Mouse (Mus musculus) intestine, embryonic 14.5 days (tissue): ENCODE data around the gene Fam240b. TPM values are rescaled to one million over a fixed set of nuclear protein-coding genes. Genes with fewer than 3 reads are reported as not detected.
A peak's percentile ranks its signal among the peaks of the same experiment; 100 is the strongest.

ENCODE experiments used
- ATAC-seq: fragments of 200-750 bp; cut with Nextera tagmentation; replicated peaks from 2 replicates; pipeline ENCODE4 v1.8.0; 2017; ENCODE audit warnings: low read depth, moderate number of reproducible peaks, moderate TSS enrichment, moderate library complexity; ENCODE audit not compliant: low FRiP score, low TSS enrichment
- DNase-seq: peaks from one replicate; pipeline ENCODE4 v3.0.0-alpha.2; 2018; ENCODE audit warnings: low spot score
- H3K27ac ChIP-seq: fragments of 300-500 bp; sonication (generic); 2 replicates; pipeline ENCODE4 v1.5.1; 2014; ENCODE audit warnings: low read depth, mild to moderate bottlenecking, control low read depth
- H3K27me3 ChIP-seq: fragments of 300-500 bp; sonication (generic); replicated peaks from 2 replicates; pipeline ENCODE4 v1.6.1; 2014; ENCODE audit warnings: low read length, control low read depth; ENCODE audit not compliant: control insufficient read depth, insufficient read depth
- H3K36me3 ChIP-seq: fragments of 300-500 bp; sonication (generic); 2 replicates; pipeline ENCODE4 v1.6.1; 2014; ENCODE audit warnings: low read length, control low read depth; ENCODE audit not compliant: control insufficient read depth, insufficient read depth
- H3K4me1 ChIP-seq: fragments of 300-500 bp; sonication (generic); replicated peaks from 2 replicates; pipeline ENCODE4 v1.6.1; 2014; ENCODE audit warnings: low read length, control low read depth, mixed read lengths; ENCODE audit not compliant: control insufficient read depth, insufficient read depth
- H3K4me2 ChIP-seq: fragments of 300-500 bp; sonication (generic); 2 replicates; pipeline ENCODE4 v1.6.1; 2014; ENCODE audit warnings: low read length
- H3K4me3 ChIP-seq: fragments of 300-500 bp; sonication (generic); 2 replicates; pipeline ENCODE4 v1.5.1; 2014; ENCODE audit warnings: low read depth, low read length, control low read depth, mixed read lengths
- H3K9ac ChIP-seq: fragments of 300-500 bp; sonication (generic); 2 replicates; pipeline ENCODE4 v1.6.1; 2014; ENCODE audit warnings: mild to moderate bottlenecking, low read length
- H3K9me3 ChIP-seq: fragments of 300-500 bp; sonication (generic); 2 replicates; pipeline ENCODE4 v1.6.1; 2016; ENCODE audit warnings: low read length, control low read depth; ENCODE audit not compliant: control insufficient read depth
- WGBS: fragments of 180-500 bp; shearing (Covaris S2); extraction: QIAGEN DNeasy Blood & Tissue Kit; methylation state at CpG from one replicate; pipeline ENCODE4 v1.1.7; 2014; 5-methylcytosine and 5-hydroxymethylcytosine counted together
- polyA plus RNA-seq: library from polyadenylated mRNA; unstranded; fragments of >200 nt; fragmentation: Nextera tagmentation; extraction: Ambion mirVana; gene quantifications from 2 replicates; pipeline ENCODE4 v1.2.1, GENCODE M21; 2014

Gene Fam240b
- not detected in 2 replicates for polyA plus RNA-seq

DNA sequence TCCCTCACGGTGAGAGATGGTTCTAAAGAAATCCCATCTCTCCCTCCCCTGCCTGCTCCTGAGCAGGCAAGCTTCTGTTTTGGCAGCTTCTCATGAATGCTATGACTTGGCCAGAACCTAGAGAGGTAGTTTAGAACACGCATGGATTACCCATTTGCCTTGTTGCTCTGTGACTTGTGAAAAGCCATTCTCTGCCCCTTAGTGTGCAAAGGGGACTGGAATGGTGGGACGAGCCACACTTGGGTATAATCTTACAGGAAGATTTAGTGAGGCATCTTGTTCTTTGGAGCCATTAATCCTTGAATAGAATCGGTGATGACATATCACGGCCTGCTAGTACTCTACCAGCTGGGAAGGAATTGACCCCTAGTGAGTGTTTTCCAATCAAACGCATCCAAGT is at the start of gene Fam240b:
Gene Fam240b, minus strand, starts transcription at position 101 of the 400 bp plus-strand sequence.
- no peak for DNase-seq
- H3K27ac ChIP-seq: no peak within 1 kb of the TSS
- 80% methylated on average over 6 of the region's 6 CpGs for WGBS

DNA sequence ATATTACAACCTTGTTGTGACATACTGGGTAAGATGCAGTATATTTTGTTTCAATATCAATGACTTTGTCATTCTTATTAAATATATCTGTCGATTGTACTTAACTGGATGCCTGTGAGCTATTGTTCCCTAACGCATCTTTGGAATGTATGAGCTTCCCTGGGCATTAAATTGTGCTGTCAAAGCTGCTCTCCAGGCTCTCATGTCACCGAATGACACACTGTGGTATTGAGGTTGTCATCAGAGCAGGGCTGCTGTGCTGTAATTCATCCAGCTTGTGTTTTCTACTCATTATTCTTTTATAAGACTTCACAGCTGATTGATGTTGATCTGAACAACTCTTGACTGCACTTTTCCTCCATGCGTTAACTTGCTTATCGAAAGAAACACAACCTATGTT is 32.5 kb upstream of the Fam240b start:
- H3K27me3 ChIP-seq: no peaks in the 10 kb centered on the region
- H3K9me3 ChIP-seq: no peaks in the 10 kb centered on the region
- WGBS: 80% methylated on average over 5 of the region's 5 CpGs
- no peak overlapping the region for H3K4me2 ChIP-seq
- no peak overlapping the region for H3K9ac ChIP-seq
- H3K4me3 ChIP-seq: no peak overlapping the region
- H3K27ac ChIP-seq: no peak overlapping the region
- no peak for DNase-seq
- no peaks in the 10 kb centered on the region for H3K36me3 ChIP-seq
- no peak for ATAC-seq
- no peaks in the 10 kb centered on the region for H3K4me1 ChIP-seq

More for the DNA sequence above, at the start of gene Fam240b:
- no peak for ATAC-seq
- Histone ChIP-seq H3K9me3 (no peaks in the 10 kb centered on the region), H3K36me3 (no peaks in the 10 kb centered on the region), H3K4me1 (no peaks in the 10 kb centered on the region), H3K9ac (no peak within 1 kb of the TSS), H3K4me2 (no peak within 1 kb of the TSS), H3K4me3 (no peak within 1 kb of the TSS), H3K27me3 (no peaks in the 10 kb centered on the region)

DNA sequence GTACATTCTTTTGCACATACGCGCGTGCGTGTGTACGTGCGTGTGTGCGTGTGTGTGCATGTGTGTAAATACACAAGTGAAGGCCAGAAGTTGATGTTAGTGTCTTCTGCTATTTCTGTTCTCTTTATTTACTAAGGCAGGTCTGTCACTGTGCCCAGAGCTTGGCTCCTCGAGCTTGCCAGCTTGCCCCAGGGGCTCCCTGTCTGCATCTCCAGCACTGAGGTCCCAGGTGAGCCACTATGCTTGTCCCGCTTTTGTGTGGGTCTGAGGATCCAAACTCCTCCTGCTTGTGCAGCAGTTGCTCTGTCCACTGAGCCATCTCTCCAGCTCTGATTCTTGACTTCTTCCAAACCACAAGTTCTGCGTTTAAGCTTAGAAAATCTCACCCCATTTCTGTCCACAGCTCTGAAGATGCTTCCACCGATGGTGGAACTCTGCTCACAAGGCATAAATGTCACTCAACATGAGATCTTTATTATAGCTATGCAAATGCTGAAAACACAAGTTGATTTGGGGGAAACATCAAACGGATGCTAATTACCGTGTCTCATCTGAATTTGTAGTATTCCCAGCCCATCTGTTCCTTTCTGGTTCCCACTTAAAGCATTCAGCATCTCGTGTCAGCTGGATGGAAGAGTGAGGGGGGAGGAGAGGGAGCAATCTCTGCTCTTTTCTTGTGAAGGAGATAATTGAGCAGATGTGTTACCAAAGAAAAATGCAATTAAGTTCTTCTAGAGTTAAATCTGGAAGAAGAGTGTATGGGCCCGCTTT is 29.1 kb upstream of the Fam240b start:
- Histone ChIP-seq H3K27ac (no peak overlapping the region), H3K27me3 (no peaks in the 10 kb centered on the region), H3K9me3 (no peaks in the 10 kb centered on the region), H3K4me3 (no peak overlapping the region), H3K9ac (no peak overlapping the region), H3K36me3 (no peaks in the 10 kb centered on the region), H3K4me1 (no peaks in the 10 kb centered on the region), H3K4me2 (no peak overlapping the region)
- 86% methylated on average over 15 of the region's 15 CpGs for WGBS
- ATAC-seq: no peak
- no peak for DNase-seq

DNA sequence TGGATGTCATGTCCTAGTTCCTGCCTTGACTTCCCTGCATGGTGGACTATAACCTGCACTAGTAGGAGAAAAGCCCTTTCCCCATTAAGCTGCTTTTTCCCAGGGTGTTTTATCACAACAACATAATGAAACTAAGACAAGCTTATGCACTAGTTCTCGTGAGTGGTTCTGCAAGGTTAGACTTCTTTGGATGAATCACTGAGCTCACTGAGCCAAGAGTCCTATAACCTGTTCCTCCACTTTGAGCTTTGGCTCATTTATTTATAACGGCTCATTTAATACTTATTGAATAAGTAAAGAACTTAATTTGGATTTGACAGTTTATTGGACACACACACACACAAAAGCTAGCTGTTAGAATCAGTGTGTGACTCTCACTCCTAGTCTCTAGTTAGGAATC is 16.7 kb upstream of the Fam240b start:
- H3K36me3 ChIP-seq: no peaks in the 10 kb centered on the region
- no peak overlapping the region for H3K9ac ChIP-seq
- no peak for DNase-seq
- no peak for ATAC-seq
- no peak overlapping the region for H3K4me3 ChIP-seq
- H3K27ac ChIP-seq: no peak overlapping the region
- WGBS: 83% methylated on average over 2 of the region's 2 CpGs
- H3K4me1 ChIP-seq: 0 out of 2 replicates have a peak, but pooled peaks cover 3% of the 10 kb centered on the region
- peaks cover 3% of the 10 kb centered on the region; the same call in 1 of the 2 replicates for H3K9me3 ChIP-seq
- H3K4me2 ChIP-seq: no peak overlapping the region
- H3K27me3 ChIP-seq: no peaks in the 10 kb centered on the region

DNA sequence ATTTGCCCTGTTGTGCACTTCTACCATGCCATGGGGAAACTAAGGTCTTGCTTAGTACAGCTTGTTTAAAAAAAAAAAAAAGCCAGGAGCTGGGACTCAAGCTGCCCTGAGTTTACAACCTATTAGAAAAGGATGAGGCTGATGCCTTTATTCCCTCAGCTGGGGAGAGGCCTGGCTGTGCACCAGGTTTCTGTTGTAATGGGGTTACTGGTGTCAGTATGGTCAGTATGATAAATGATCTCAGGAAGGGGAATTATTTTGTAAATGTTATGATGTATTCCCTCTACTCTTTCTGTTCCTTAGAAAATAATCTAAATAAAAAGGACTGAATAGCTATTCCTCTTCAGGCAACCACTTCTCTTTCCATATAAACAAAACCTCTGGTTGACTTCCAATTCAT is 14.0 kb upstream of the Fam240b start:
- no peak for DNase-seq
- Histone ChIP-seq H3K9me3 (peaks cover 3% of the 10 kb centered on the region; the same call in 1 of the 2 replicates), H3K36me3 (no peaks in the 10 kb centered on the region), H3K9ac (no peak overlapping the region), H3K4me3 (no peak overlapping the region), H3K4me1 (0 out of 2 replicates have a peak, but pooled peaks cover 3% of the 10 kb centered on the region), H3K27ac (peak overlapping the region; percentile 51; the same call in 1 of the 2 replicates), H3K27me3 (no peaks in the 10 kb centered on the region), H3K4me2 (no peak overlapping the region)
- 0 out of 2 replicates have a peak, but pooled peaks have one; percentile 53 for ATAC-seq

DNA sequence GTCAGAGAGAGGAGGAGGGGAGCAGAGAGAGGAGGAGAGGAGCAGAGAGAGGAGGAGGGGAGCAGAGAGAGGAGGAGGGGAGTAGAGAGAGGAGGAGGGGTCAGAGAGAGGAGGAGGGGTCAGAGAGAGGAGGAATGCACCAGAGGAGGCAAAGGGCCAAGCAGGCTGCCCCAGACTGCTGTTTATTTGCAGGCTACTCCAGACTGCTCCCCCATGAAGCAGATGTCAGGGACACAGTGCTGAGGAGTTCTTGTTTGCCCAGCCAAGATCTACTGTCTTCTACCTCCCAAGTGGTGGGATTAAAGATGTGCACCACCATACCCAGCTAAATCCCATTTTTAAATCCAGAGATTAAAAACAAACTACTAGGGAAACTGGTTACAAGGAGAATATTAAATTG is 9.8 kb upstream of the Fam240b start:
- ATAC-seq (no peak), DNase-seq (no peak)
- no peak overlapping the region for H3K4me3 ChIP-seq

DNA sequence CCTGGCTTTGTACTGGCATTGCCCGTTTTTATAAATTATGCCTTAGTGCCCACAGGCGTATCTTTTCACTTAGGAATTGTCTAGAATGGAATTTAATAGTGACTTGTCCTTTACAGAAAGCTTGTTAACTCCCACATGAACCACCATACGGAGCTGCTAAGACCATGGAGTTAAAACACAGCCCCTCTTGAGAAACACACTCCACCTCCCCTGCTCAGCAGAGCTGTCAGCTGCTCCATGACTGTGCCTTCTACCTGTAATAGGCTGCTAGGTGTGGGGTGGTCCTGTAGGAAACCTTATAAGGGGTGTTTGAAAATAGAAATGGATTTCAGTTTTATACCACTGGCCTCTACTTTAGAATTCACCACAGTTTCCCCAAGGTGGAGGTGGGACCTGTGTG is 5.2 kb upstream of the Fam240b start:
- WGBS: 85% methylated on average over 3 of the region's 3 CpGs
- no peak overlapping the region for H3K9ac ChIP-seq
- H3K4me2 ChIP-seq: no peak overlapping the region
- no peaks in the 10 kb centered on the region for H3K27me3 ChIP-seq
- no peak overlapping the region for H3K4me3 ChIP-seq
- no peaks in the 10 kb centered on the region; the same call in 1 of the 2 replicates for H3K4me1 ChIP-seq
- ATAC-seq (no peak), DNase-seq (no peak)
- no peaks in the 10 kb centered on the region for H3K9me3 ChIP-seq
- H3K27ac ChIP-seq: no peak overlapping the region
- H3K36me3 ChIP-seq: no peaks in the 10 kb centered on the region

More for the DNA sequence above, 9.8 kb upstream of the Fam240b start:
- H3K9me3 ChIP-seq: peaks cover 2% of the 10 kb centered on the region; the same call in 1 of the 2 replicates
- H3K4me1 ChIP-seq: peaks cover 3% of the 10 kb centered on the region; the same call in 1 of the 2 replicates
- no peak overlapping the region for H3K4me2 ChIP-seq
- H3K36me3 ChIP-seq: no peaks in the 10 kb centered on the region
- H3K27me3 ChIP-seq: no peaks in the 10 kb centered on the region
- H3K27ac ChIP-seq: no peak overlapping the region
- no peak overlapping the region for H3K9ac ChIP-seq

DNA sequence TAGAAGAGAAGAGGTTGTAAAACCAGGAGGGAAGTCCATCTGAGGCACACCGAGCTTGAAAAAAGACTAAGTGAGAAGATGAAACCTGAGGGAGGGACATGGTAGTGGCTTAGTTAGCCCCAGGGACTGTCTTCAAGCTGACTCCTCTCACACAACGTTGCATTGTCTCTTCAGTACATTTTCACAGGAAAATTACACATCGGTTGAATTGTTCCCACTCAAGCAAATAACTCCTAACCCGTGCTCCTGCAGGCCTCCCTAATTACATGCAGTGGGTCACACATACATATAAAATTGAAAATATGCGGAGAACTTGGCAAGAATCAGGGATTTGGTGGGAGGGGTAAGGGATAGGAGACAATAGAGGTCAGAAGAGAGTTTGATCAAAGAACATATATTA is 4.0 kb downstream of the Fam240b start:
- ATAC-seq (no peak), DNase-seq (no peak)
- Histone ChIP-seq H3K36me3 (no peaks in the 10 kb centered on the region), H3K4me1 (no peaks in the 10 kb centered on the region), H3K4me2 (no peak overlapping the region), H3K4me3 (no peak overlapping the region), H3K9ac (no peak overlapping the region), H3K9me3 (no peaks in the 10 kb centered on the region), H3K27ac (no peak overlapping the region), H3K27me3 (no peaks in the 10 kb centered on the region)
- WGBS: 75% methylated on average over 5 of the region's 5 CpGs

DNA sequence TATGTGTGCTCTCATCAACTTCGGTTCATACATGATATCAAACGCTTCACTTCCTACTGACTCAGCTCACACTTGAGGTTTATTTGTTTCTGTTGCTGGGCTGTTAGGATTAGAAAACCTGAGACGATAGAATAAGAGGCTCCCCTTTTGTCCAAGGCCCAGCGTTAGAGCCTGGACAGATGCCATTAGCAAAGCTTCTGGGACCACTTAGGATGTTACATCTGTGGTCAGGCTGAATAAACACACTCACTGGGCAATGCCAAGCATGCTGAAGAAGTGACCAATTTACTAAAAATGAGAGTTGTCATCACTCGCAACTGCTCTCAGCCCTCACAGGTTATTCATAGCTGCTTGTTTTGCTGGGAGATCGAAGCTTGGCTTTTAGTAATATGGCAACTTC is 7.7 kb downstream of the Fam240b start:
- H3K27ac ChIP-seq: no peak overlapping the region
- 77% methylated on average over 6 of the region's 6 CpGs for WGBS
- no peaks in the 10 kb centered on the region for H3K36me3 ChIP-seq
- no peaks in the 10 kb centered on the region for H3K27me3 ChIP-seq
- H3K4me2 ChIP-seq: no peak overlapping the region
- ATAC-seq (no peak), DNase-seq (no peak)
- no peak overlapping the region for H3K4me3 ChIP-seq
- no peaks in the 10 kb centered on the region for H3K9me3 ChIP-seq
- no peaks in the 10 kb centered on the region for H3K4me1 ChIP-seq
- no peak overlapping the region for H3K9ac ChIP-seq
